Mouse (Mus musculus): ENCODE data around the gene Hrasls5. TPM values are rescaled to one million over a fixed set of nuclear protein-coding genes. Genes with fewer than 3 reads are reported as not detected.

The Hrasls5 gene
- polyA plus RNA-seq, 1 experiment from 2014 or later, result not detected

Other genes starting within 250 kb of the Hrasls5 start
- 11.9 and 26.6 TPM in 2 replicates for gene Spindoc, start 229.5 kb upstream of the Hrasls5 start, polyA plus RNA-seq (2014; fragmentation: Nextera tagmentation; extraction: Ambion mirVana)
- 4.6 and 4.7 TPM in 2 replicates for gene 2700081O15Rik, start 194.9 kb upstream of the Hrasls5 start, polyA plus RNA-seq (2014; fragmentation: Nextera tagmentation; extraction: Ambion mirVana)
- gene Rtn3, start 129.3 kb upstream of the Hrasls5 start, polyA plus RNA-seq (2014; fragmentation: Nextera tagmentation; extraction: Ambion mirVana), result 101 and 117 TPM in 2 replicates
- gene Atl3, start 118.5 kb upstream of the Hrasls5 start, polyA plus RNA-seq (2014; fragmentation: Nextera tagmentation; extraction: Ambion mirVana), result 8.9 and 9.5 TPM in 2 replicates
- 42.5 and 46.7 TPM in 2 replicates for gene Pla2g16, start 55.1 kb upstream of the Hrasls5 start, polyA plus RNA-seq (2014; fragmentation: Nextera tagmentation; extraction: Ambion mirVana)
- gene Lgals12, start 5.3 kb upstream of the Hrasls5 start, polyA plus RNA-seq (2014; fragmentation: Nextera tagmentation; extraction: Ambion mirVana), result not detected in 2 replicates
- not detected in 2 replicates for gene Slc22a19, start 98.8 kb downstream of the Hrasls5 start, polyA plus RNA-seq (2014; fragmentation: Nextera tagmentation; extraction: Ambion mirVana)
- not detected in 2 replicates for gene Slc22a26, start 190.1 kb downstream of the Hrasls5 start, polyA plus RNA-seq (2014; fragmentation: Nextera tagmentation; extraction: Ambion mirVana)